Mouse (Mus musculus) erythroblast, embryonic 14.5 days (primary cell): ENCODE measurements around the gene Sf3b3. TPM values are rescaled to one million over a fixed set of nuclear protein-coding genes. Genes with fewer than 3 reads are reported as not detected.
"Not testable (repeated sequence)": the region's sequence is repeated elsewhere in the genome, so short reads cannot be mapped to it uniquely, and the experiment has no call there.

Source experiments
- H3K27me3 ChIP-seq: 2 replicates; pipeline ENCODE4 v1.6.1; 2012; ENCODE audit warnings: inconsistent platforms; ENCODE audit not compliant: control insufficient read depth
- H3K36me3 ChIP-seq: 2 replicates; pipeline ENCODE4 v1.6.1; 2012; ENCODE audit warnings: mild to moderate bottlenecking, inconsistent platforms; ENCODE audit not compliant: control insufficient read depth
- H3K4me1 ChIP-seq: 2 replicates; pipeline ENCODE4 v1.6.1; 2012; ENCODE audit warnings: inconsistent platforms; ENCODE audit not compliant: control insufficient read depth
- H3K4me3 ChIP-seq: replicated peaks from 2 replicates; pipeline ENCODE3; 2012; ENCODE audit warnings: moderate library complexity, mild to moderate bottlenecking, inconsistent platforms
- H3K9me3 ChIP-seq: 2 replicates; pipeline ENCODE4 v1.6.1; 2012; ENCODE audit warnings: low read length, inconsistent platforms, mixed read lengths; ENCODE audit not compliant: control insufficient read depth
- GATA1 ChIP-seq: IDR thresholded peaks from 2 replicates; pipeline ENCODE4 v1.6.1; 2012; ENCODE audit warnings: low read length, inconsistent platforms, mixed read lengths
- TAL1 ChIP-seq: IDR thresholded peaks from 3 replicates; pipeline ENCODE4 v1.6.1; 2012; ENCODE audit warnings: low read length, inconsistent platforms, mixed read lengths
- polyA plus RNA-seq: library from polyadenylated mRNA; stranded (reverse); fragments of >175 nt; gene quantifications from 2 replicates; pipeline ENCODE4 v1.2.3, GENCODE M21; 2012

The Sf3b3 gene
- polyA plus RNA-seq, 1 experiment = 0.49 TPM

DNA sequence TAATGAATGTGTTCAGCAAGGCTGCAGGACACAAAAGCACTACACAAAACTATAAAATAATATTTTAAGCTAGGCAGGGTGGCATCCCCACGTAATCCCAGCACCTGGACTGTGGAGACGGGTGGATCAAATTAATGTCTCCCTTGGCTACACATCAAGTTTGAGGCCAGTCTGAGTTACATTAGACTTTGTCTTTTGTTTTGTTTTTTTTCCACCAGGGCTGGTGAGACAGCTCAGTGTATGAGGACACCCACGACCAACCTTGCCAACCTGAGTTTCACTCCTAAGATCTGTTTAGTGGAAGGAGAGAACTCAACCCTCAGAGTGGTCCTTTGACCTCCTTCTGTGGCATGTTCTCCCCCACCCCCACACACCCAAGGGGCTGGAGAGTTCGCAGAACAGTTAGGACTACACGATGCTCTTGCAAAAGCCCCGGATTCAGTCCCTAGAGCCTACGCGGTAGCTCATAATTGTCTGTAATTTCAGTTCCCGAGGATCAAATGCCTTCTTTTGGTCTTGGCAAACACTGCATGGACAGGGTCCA, 59.1 kb downstream of the Sf3b3 start:
- no peak overlapping the region for H3K4me3 ChIP-seq
- no peaks in the 10 kb centered on the region for H3K27me3 ChIP-seq
- no peaks in the 10 kb centered on the region for H3K36me3 ChIP-seq
- TF ChIP-seq GATA1 (no peak), TAL1 (no peak)
- peaks cover 16% of the 10 kb centered on the region for H3K4me1 ChIP-seq
- H3K9me3 ChIP-seq = no peaks in the 10 kb centered on the region

DNA sequence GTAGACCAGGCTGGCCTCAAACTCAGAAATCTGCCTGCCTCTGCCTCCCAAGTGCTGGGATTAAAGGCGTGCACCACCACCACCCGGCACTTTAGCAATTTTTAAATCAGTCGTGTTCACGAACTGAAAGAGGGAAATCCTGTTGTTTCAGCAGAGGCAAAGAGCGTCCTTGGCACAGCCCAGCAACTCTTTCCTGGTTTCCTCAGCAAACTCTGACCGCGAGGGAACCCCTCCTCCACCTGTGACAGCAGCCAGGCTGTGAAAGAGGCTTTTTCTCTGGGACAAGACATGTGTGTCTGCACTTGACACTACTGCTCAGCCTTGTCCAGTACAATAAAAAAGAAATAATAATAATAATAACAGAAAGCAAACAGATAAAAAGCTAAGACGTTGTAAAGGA, 59.7 kb downstream of the Sf3b3 start:
- Histone ChIP-seq H3K4me1 (peaks cover 16% of the 10 kb centered on the region), H3K27me3 (no peaks in the 10 kb centered on the region), H3K9me3 (no peaks in the 10 kb centered on the region), H3K4me3 (no peak overlapping the region), H3K36me3 (no peaks in the 10 kb centered on the region)
- TF ChIP-seq TAL1 = no peak
- TF ChIP-seq GATA1 = no peak

DNA sequence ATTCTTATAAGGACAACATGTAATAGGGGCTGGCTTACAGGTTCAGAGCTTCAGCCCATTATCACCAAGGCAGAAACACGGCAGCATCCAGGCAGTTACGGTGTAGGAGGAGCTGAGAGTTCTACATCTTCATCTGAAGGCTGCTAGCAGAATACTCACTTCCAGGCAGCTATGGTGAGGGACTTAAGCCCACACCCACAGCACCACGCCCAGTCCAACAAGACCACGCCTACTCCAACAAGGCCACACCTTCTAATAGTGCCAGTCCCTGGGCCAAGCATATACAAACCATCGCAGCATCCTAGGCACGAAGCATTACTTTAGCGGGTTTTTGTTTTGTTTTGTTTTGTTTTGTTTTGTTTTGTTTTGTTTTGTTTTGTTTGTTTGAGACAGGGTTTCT, 60.1 kb downstream of the Sf3b3 start:
- H3K4me1 ChIP-seq = peaks cover 16% of the 10 kb centered on the region

DNA sequence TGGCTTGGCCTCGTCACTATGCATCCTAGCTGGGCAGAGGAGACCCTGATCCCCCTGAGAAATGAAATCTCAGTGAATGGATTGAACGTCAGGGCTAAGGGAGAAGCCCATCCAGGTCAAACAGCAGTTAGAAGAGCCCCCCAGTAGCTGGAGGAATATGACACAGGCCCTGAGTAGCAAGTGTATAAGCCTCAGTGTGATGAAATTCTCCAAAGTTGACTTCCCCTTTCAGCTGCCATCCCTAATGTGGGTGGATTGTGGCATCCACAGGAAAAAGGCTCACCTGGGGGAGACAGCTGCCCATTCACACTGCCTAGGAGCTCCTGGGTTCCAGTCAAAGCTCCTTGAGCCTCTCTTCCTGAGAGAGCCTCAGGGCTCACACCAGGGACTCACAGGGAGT, 61.2 kb downstream of the Sf3b3 start:
- Histone ChIP-seq H3K36me3 (no peaks in the 10 kb centered on the region), H3K4me1 (peaks cover 16% of the 10 kb centered on the region), H3K27me3 (no peaks in the 10 kb centered on the region), H3K4me3 (no peak overlapping the region), H3K9me3 (no peaks in the 10 kb centered on the region)
- TF ChIP-seq TAL1 = no peak
- no peak for TF ChIP-seq GATA1

More for the DNA sequence above, 60.1 kb downstream of the Sf3b3 start:
- not testable (repeated sequence) for H3K36me3 ChIP-seq, H3K27me3 ChIP-seq, H3K9me3 ChIP-seq, H3K4me3 ChIP-seq

DNA sequence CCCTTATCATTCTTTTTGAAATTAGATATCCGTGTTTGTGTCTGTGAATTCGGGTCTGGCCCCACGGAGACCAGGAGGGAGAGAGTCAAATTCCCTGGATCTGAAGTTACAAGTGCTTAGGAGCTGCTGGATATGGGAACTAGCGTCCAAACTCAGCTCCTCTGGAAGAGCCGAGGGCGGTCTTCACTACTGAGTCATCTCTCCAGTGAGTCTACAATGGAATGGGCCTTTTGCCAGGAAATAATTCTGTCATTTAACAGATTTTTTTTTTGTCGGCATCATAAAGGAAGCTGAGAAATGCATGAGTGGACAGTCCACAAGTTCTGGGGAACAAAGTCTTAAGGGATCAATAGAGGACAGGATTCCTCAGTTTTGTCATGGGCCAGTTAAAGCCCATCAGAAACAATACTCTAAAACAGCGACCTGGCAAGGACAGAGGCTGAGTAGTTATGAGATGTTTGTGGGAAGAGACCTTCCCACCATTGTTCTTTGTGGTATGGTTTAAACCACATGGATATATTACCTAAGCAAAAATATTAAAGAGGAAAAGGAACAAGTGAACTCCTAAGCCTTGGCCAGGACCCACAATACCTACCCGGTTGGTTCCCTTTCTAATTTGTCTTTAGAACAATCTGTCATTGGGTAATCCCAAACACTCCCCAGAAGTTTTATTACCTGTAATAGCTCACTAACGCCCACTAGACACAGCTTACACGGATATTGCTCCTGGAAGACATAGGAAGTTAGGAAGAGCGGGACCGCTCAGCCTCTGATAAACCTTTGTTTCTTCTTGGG, 66.5 kb downstream of the Sf3b3 start:
- H3K9me3 ChIP-seq = peaks cover 8% of the 10 kb centered on the region
- H3K36me3 ChIP-seq = no peaks in the 10 kb centered on the region
- peaks cover 13% of the 10 kb centered on the region for H3K4me1 ChIP-seq
- TF ChIP-seq GATA1 = no peak
- no peak for TF ChIP-seq TAL1
- H3K4me3 ChIP-seq = no peak overlapping the region
- H3K27me3 ChIP-seq = no peaks in the 10 kb centered on the region

DNA sequence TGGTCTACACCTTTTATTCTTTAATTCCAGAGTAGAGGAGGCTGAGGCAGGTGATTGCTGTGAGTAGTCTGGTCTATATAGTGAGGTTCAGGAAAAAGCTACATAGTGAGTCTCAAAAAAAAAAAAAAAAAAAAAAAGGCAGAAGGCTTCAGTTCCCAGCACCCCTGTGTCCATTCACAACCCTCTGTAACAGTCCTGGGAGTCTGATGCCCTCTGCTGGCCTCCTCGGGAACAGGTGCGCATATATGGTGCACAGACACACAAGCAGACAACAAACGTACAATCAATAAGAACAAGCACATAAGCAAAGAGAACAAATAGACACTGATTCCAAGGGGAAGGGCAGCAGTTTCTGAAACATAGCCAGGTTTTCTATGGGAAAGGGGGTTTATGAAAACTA, 70.3 kb downstream of the Sf3b3 start:
- H3K9me3 ChIP-seq = peaks cover 8% of the 10 kb centered on the region
- no peaks in the 10 kb centered on the region for H3K36me3 ChIP-seq
- no peak overlapping the region for H3K4me3 ChIP-seq
- no peak for TF ChIP-seq TAL1
- TF ChIP-seq GATA1 = no peak
- H3K4me1 ChIP-seq = peaks cover 23% of the 10 kb centered on the region
- H3K27me3 ChIP-seq = no peaks in the 10 kb centered on the region

DNA sequence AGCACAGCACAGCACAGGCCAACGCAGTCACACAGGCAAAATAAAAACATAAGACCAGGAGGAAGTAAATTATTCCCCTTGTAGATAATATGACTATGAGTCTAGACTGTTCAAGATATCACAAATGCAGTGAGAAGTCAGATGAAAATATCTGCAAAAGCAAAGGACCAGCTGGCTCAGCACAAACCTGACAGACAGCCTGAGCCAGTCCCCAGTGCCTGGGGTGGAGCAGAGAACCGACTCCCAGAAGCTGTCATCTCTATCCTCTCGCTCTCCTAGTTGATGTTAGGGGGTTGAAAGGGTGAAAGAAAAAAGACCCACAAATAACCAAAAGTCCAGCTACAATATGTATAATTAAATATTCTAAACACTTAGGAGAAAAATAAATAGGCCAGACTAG, 70.9 kb downstream of the Sf3b3 start:
- Histone ChIP-seq H3K27me3 (no peaks in the 10 kb centered on the region), H3K9me3 (peaks cover 8% of the 10 kb centered on the region), H3K36me3 (no peaks in the 10 kb centered on the region), H3K4me3 (no peak overlapping the region), H3K4me1 (peaks cover 25% of the 10 kb centered on the region)
- TF ChIP-seq TAL1 = no peak
- no peak for TF ChIP-seq GATA1

DNA sequence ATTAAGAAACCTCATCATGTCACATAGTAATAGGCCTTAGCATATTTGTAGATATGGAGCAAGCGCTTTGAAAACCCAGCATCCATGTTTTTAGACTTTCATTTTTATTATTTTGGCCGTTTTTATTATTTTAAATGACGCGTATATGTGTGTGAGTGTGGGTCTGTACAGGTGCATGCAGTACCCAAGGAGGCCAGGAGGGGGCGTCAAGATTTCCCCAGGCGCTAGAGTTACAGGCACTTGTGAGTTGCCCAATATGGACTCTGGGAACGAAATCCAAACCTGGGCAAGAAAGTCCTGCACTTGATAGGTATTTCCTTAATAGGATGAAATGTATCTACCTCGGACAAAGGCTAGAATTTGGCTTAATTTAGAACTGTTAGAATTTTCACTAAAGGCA, 71.3 kb downstream of the Sf3b3 start:
- TF ChIP-seq TAL1 (no peak), GATA1 (no peak)

DNA sequence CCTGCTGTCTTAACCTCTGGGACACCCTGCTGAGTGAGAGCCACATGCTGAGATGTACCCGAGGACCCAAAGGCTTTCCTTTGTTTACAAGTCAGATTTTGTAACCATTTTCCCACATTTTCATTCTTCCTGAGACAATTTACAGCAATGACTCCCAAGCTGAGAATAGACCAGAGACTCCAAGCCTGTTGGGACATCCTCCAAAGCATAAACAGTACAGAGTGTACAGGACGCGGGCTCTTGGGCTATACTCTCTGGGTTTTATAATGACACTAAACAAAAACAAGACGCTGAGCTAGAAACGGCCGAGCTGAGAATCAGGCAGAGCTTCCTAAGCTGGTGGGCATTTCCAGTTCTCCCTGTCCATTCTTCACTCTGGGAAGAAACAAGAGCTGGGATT, 71.9 kb downstream of the Sf3b3 start:
- no peaks in the 10 kb centered on the region for H3K27me3 ChIP-seq
- peaks cover 8% of the 10 kb centered on the region for H3K9me3 ChIP-seq
- TF ChIP-seq TAL1 (no peak), GATA1 (no peak)
- no peak overlapping the region for H3K4me3 ChIP-seq
- peaks cover 32% of the 10 kb centered on the region for H3K4me1 ChIP-seq
- no peaks in the 10 kb centered on the region for H3K36me3 ChIP-seq

More for the DNA sequence above, 71.3 kb downstream of the Sf3b3 start:
- no peaks in the 10 kb centered on the region for H3K36me3 ChIP-seq
- no peak overlapping the region for H3K4me3 ChIP-seq
- H3K4me1 ChIP-seq = peaks cover 28% of the 10 kb centered on the region
- H3K9me3 ChIP-seq = peaks cover 8% of the 10 kb centered on the region
- H3K27me3 ChIP-seq = no peaks in the 10 kb centered on the region
